Mouse (Mus musculus): ENCODE measurements around the gene Gadl1. TPM values are rescaled to one million over a fixed set of nuclear protein-coding genes. Genes with fewer than 3 reads are reported as not detected.
"Not testable (repeated sequence)": the region's sequence is repeated elsewhere in the genome, so short reads cannot be mapped to it uniquely, and the experiment has no call there.

Gadl1 gene
- total and polyA plus RNA-seq, 3 experiments, result 0.06 to 0.08 TPM; not detected in 1

DNA sequence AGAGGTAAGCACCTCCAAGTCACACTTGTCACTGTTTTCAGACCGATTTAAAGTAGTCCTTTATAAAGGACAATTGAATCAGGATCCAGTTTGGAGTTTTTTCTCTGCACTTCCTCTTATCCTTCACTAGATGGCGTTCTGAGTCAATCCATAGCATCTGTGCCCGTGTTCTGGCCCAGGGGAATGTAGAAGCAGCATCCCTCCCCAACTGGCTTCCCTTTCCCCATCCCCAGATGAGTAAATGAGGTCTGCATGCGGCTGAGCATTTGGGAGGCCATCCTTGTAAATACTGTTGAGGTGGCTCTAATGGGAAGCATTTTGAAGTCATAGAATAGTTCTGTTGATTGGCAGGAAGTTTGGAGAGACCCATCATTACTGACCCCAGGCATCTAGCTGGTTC lies 151.4 kb downstream of the Gadl1 start:
- Histone ChIP-seq H3K79me2 (ENCODE audit: control insufficient read depth, insufficient read depth, low read length, poor library complexity) (no peaks in the 10 kb centered on the region), H3K27ac (ENCODE audit: control insufficient read depth, low read depth, low read length) (no peak overlapping the region), H3K9me3 (replicated peaks; ENCODE audit: insufficient read depth, low read length) (no peaks in the 10 kb centered on the region), H3K4me1 (ENCODE audit: control insufficient read depth in 1 of 2, insufficient read depth in 2 of 2, low read length in 2 of 2) (no peaks in the 10 kb centered on the region), H3K36me3 (ENCODE audit: control insufficient read depth in 1 of 2, insufficient read depth in 2 of 2, low read length in 2 of 2) (no peaks in the 10 kb centered on the region), H3K4me3 (ENCODE audit: control insufficient read depth in 1 of 2, insufficient read depth in 1 of 2, low read depth in 2 of 2, low read length in 2 of 2) (no peak overlapping the region), H3K9ac (ENCODE audit: control insufficient read depth, low read depth, low read length, poor library complexity, severe bottlenecking) (no peak overlapping the region), H3K27me3 (ENCODE audit: control insufficient read depth in 1 of 2, insufficient read depth in 2 of 2, low read length in 2 of 2) (no peaks in the 10 kb centered on the region)
- DNase-seq (ENCODE audit: low read depth, low spot score), result no peak
- peak in 1 of 3 experiments; percentile 14; a peak in 1 of 6 replicates for TF ChIP-seq CTCF (IDR thresholded peaks at IDR 0.05 in 2 of 3, conservative IDR thresholded peaks at IDR 0.05 in 1 of 3; ENCODE audit: control insufficient read depth in 1 of 3, insufficient read depth in 1 of 3, low read depth in 2 of 3, low read length in 3 of 3, poor library complexity in 1 of 3, severe bottlenecking in 1 of 3)
- TF ChIP-seq RAD21 (IDR thresholded peaks at IDR 0.05; ENCODE audit: low read depth, low read length), result 0 out of 2 replicates have a peak, but pooled peaks have one; percentile 4
- TF ChIP-seq JUND (IDR thresholded peaks at IDR 0.05; ENCODE audit: low read depth, low read length), result no peak

DNA sequence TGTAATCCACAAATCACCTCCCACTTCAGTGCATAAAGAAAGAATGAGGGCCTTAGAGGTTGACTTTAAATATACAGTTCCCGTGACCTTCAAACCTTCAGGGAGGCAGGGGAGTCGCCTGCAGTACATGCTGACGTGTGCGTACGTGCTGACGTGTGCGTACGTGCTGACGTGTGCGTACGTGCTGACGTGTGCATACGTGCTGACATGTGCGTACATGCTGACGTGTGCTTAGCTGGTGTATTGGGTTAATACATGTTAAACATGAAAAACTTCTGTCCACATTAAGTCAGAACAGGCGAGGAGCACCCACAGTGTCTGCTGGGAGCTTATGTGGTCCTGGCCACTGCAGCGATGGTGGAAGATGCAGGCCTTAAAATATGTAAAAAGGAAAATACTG lies 155.5 kb downstream of the Gadl1 start:
- Histone ChIP-seq H3K27me3 (ENCODE audit: control insufficient read depth in 1 of 2, insufficient read depth in 2 of 2, low read length in 2 of 2) (no peaks in the 10 kb centered on the region), H3K4me3 (ENCODE audit: control insufficient read depth in 1 of 2, insufficient read depth in 1 of 2, low read depth in 2 of 2, low read length in 2 of 2) (no peak overlapping the region), H3K36me3 (ENCODE audit: control insufficient read depth in 1 of 2, insufficient read depth in 2 of 2, low read length in 2 of 2) (no peaks in the 10 kb centered on the region), H3K4me1 (ENCODE audit: control insufficient read depth in 1 of 2, insufficient read depth in 2 of 2, low read length in 2 of 2) (no peaks in the 10 kb centered on the region), H3K9me3 (replicated peaks; ENCODE audit: insufficient read depth, low read length) (no peaks in the 10 kb centered on the region), H3K9ac (ENCODE audit: control insufficient read depth, low read depth, low read length, poor library complexity, severe bottlenecking) (no peak overlapping the region), H3K27ac (ENCODE audit: control insufficient read depth, low read depth, low read length) (no peak overlapping the region), H3K79me2 (ENCODE audit: control insufficient read depth, insufficient read depth, low read length, poor library complexity) (no peaks in the 10 kb centered on the region)
- DNase-seq (ENCODE audit: low read depth, low spot score), result no peak
- TF ChIP-seq MAX (IDR thresholded peaks at IDR 0.05; ENCODE audit: low read length) (no peak), POLR2AphosphoS2 (IDR thresholded peaks at IDR 0.05; ENCODE audit: low read length) (no peak), USF2 (IDR thresholded peaks at IDR 0.05; ENCODE audit: borderline replicate concordance in 1 of 2, insufficient read depth in 1 of 2, low read depth in 1 of 2, low read length in 2 of 2) (no peak), ZNF384 (IDR thresholded peaks at IDR 0.05; ENCODE audit: low read depth, low read length) (no peak), SIN3A (IDR thresholded peaks at IDR 0.05; ENCODE audit: low read length) (no peak), POLR2A (IDR thresholded peaks at IDR 0.05; ENCODE audit: control insufficient read depth in 1 of 2, insufficient read depth in 1 of 2, low read depth in 1 of 2, low read length in 2 of 2, poor library complexity in 1 of 2) (no peak), JUND (IDR thresholded peaks at IDR 0.05; ENCODE audit: low read depth, low read length) (no peak), CHD1 (IDR thresholded peaks at IDR 0.05; ENCODE audit: low read depth, low read length) (no peak), MXI1 (IDR thresholded peaks at IDR 0.05; ENCODE audit: low read depth, low read length) (no peak), EP300 (IDR thresholded peaks at IDR 0.05; ENCODE audit: low read depth in 1 of 2, low read length in 2 of 2) (no peak), UBTF (IDR thresholded peaks at IDR 0.05; ENCODE audit: borderline replicate concordance, insufficient read depth, low read depth, low read length) (no peak), ZKSCAN1 (IDR thresholded peaks at IDR 0.05; ENCODE audit: low read depth, low read length) (no peak), ZC3H11A (IDR thresholded peaks at IDR 0.05; ENCODE audit: low read depth, low read length) (no peak), CTCF (IDR thresholded peaks at IDR 0.05 in 2 of 3, conservative IDR thresholded peaks at IDR 0.05 in 1 of 3; ENCODE audit: control insufficient read depth in 1 of 3, insufficient read depth in 1 of 3, low read depth in 2 of 3, low read length in 3 of 3, poor library complexity in 1 of 3, severe bottlenecking in 1 of 3) (no peak), CHD2 (IDR thresholded peaks at IDR 0.05; ENCODE audit: low read length) (no peak)

DNA sequence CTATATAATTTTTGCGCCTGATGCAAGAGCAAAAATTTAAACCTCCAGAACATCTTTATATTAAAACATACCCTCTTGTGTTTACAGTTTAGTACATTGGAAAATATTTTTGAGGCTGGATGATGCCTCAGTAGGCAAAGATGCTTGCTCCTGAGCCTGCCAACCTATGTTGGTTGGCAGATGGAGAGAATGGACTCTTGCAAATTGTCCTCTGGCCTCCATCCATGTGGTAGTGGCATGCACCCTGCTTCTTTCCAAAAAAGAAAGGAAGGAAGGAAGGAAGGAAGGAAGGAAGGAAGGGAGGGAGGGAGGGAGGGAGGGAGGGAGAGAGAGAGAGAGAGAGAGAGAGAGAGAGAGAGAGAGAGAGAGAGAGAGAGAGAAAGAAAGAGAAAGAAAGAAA lies 162.3 kb downstream of the Gadl1 start:
- H3K4me1 ChIP-seq (ENCODE audit: control insufficient read depth in 1 of 2, insufficient read depth in 2 of 2, low read length in 2 of 2); H3K4me3 ChIP-seq (ENCODE audit: control insufficient read depth in 1 of 2, insufficient read depth in 1 of 2, low read depth in 2 of 2, low read length in 2 of 2); H3K36me3 ChIP-seq (ENCODE audit: control insufficient read depth in 1 of 2, insufficient read depth in 2 of 2, low read length in 2 of 2); H3K9me3 ChIP-seq (replicated peaks; ENCODE audit: insufficient read depth, low read length); H3K27ac ChIP-seq (ENCODE audit: control insufficient read depth, low read depth, low read length); H3K27me3 ChIP-seq (ENCODE audit: control insufficient read depth in 1 of 2, insufficient read depth in 2 of 2, low read length in 2 of 2); H3K79me2 ChIP-seq (ENCODE audit: control insufficient read depth, insufficient read depth, low read length, poor library complexity); DNase-seq (ENCODE audit: low read depth, low spot score); H3K9ac ChIP-seq (ENCODE audit: control insufficient read depth, low read depth, low read length, poor library complexity, severe bottlenecking): not testable (repeated sequence)
